In the genomic region with DNA sequence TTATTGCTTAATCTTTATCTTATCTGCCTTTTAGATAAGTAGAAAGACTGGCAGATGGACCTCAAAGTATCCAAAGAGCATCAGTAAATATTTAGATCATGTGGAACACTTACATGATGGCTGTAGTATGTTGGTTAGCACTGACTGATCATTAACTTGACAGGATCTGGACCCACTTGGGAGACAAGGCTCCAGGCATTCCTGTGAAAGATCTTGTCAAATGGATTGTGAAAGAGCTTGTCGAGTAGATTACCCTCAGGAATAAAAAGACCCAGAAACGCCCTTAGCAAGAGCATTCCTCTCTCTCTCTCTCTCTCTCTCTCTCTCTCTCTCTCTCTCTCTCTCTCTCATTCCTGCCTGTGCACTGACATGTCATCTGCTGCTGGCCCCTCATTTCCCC, we compare ENCODE assay signal across 15 mouse cellular contexts.
"Had no signal": no experiment of that assay in that cellular context is flagged by ENCODE, and none has a peak within 500 bp of the region (broad histone marks: within the 10 kb centered on the region; RNA-seq: fewer than 3 reads in every experiment).

No protein-coding gene starts in this region.

- ATAC-seq: hindbrain, embryonic 16.5 days; inflammation-experienced regulatory T-cells, adult 6 months; intestine, postnatal 0 days had no signal

- H3K4me2 ChIP-seq: limb, embryonic 15.5 days; midbrain, embryonic 12.5 days; neural tube, embryonic 15.5 days had no signal

- H3K27ac ChIP-seq: limb, embryonic 15.5 days; liver, embryonic 14.5 days; macrophage; midbrain, embryonic 12.5 days; neural tube, embryonic 15.5 days had no signal

- H3K4me3 ChIP-seq: limb, embryonic 15.5 days; megakaryocyte, embryonic 14.5 days; midbrain, embryonic 12.5 days; neural tube, embryonic 15.5 days had no signal

- H3K27me3 ChIP-seq: limb, embryonic 15.5 days; megakaryocyte, embryonic 14.5 days; midbrain, embryonic 12.5 days; neural tube, embryonic 15.5 days had no signal

- DNase-seq: kidney, adult 8-10 months; kidney, postnatal 25 days; layer of hippocampus, adult 9-11 months; layer of hippocampus, postnatal 36 days; right cerebral cortex, postnatal 14 days; thymus, postnatal 36 days had no signal

- H3K36me3 ChIP-seq: limb, embryonic 15.5 days; midbrain, embryonic 12.5 days had no signal

- H3K9me3 ChIP-seq: limb, embryonic 15.5 days; megakaryocyte, embryonic 14.5 days; midbrain, embryonic 12.5 days; neural tube, embryonic 15.5 days had no signal

- H3K4me1 ChIP-seq: limb, embryonic 15.5 days; megakaryocyte, embryonic 14.5 days; midbrain, embryonic 12.5 days; neural tube, embryonic 15.5 days had no signal

- H3K9ac ChIP-seq: limb, embryonic 15.5 days; liver, embryonic 14.5 days; midbrain, embryonic 12.5 days; neural tube, embryonic 15.5 days had no signal
